Mouse (Mus musculus): ENCODE measurements at regions not wholly inside any gene's neighbourhood (a gene's known extent, or its start where the extent isn't known, plus 50 kb on each side); places are given as distances from the start of the nearest gene placed in this dataset.
A peak's percentile ranks its signal among the peaks of the same experiment; 100 is the strongest.

GRCm38 (mm10) chr9:33769811-33770210 lies 715.9 kb upstream of the Kirrel3 start:
- no peak for DNase-seq (ENCODE audit: low spot score in 2 of 2)

GRCm38 (mm10) chr9:33774178-33774577 lies 711.5 kb upstream of the Kirrel3 start:
- DNase-seq (ENCODE audit: low spot score in 2 of 2): no peak

- DNase-seq (ENCODE audit: low spot score in 2 of 2): peak; percentile 74 to 79
Observed at GRCm38 (mm10) chr9:33790617-33791016, 695.1 kb upstream of the Kirrel3 start.

GRCm38 (mm10) chr9:33800250-33800649 lies 685.4 kb upstream of the Kirrel3 start:
- DNase-seq (ENCODE audit: low spot score in 2 of 2): no peak

GRCm38 (mm10) chr9:33800763-33801162 lies 684.9 kb upstream of the Kirrel3 start:
- no peak for DNase-seq (ENCODE audit: low spot score in 2 of 2)

DNA sequence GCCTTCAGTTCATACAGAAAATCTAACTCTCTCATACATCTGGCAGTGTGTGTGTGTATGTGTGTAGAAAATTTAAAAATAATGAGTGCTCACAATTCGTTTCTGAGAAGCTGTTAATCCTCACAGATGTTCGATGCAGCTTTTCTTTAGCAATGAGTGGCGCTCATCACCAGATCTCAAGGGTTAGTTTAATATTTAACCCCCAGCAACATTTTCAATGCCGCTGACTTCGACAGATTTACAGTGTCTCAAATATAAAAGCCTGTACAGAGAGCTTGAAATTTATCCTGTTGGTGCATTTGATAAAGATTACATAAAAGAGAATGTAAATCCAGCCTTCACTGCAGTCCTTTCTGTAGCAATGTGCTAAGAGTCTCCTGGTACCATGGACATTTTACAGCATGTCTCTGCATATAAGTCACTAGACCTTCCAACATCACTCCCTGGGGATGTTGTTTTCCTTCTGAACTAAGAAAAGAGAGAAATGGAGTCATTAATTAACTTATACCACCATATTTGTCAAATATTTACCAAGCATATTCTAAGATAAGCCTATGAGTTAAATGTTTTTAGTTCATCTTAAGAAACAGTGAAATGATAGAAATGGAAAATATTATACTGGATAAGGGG lies 670.8 kb upstream of the Kirrel3 start:
- no peak for DNase-seq (ENCODE audit: low spot score in 2 of 2)

GRCm38 (mm10) chr9:33822574-33823394 lies 662.9 kb upstream of the Kirrel3 start:
- DNase-seq (ENCODE audit: low spot score in 2 of 2): peak; percentile 65 to 73

DNA sequence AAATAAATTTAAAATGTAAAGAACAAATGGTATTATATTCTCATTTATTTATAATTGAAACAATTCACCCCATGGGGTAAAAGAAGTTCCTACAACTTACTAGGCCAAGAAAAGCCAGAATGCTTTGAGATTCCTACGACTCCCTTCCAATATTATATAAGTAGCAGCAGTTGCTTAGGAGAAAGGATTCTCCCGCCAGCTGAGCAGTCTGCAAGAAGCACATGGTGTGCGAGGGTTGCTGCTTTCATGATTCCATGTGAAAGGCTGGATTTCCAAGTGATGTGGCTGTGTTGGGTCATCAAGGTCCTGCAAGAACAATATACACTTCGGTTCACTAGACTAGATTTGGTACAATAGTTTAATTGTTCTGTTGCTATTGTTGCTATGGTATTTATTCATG lies 659.6 kb upstream of the Kirrel3 start:
- peak; percentile 15 to 24 for DNase-seq (ENCODE audit: low spot score in 2 of 2)

DNA sequence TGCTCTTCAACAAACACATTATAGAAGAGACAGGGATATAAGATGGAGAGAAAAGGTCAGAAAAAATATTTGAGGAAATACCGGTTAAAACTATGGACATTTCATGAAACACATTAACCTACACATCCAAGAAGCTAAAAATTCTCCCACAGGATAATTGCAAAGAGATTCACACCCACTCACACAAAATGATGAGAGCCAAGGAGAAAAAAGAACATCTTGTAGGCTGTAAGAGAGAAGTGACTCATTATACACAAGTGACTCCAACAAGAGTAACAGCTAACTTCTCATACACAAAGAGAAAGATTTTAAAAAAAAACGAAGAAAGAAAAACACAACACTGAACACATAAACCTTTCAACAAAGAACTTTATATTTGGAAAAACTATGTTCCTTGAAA lies 658.3 kb upstream of the Kirrel3 start:
- no peak for DNase-seq (ENCODE audit: low spot score in 2 of 2)

GRCm38 (mm10) chr9:33837666-33838380 lies 647.9 kb upstream of the Kirrel3 start:
- no peak for DNase-seq (ENCODE audit: low spot score in 2 of 2)

GRCm38 (mm10) chr9:33849623-33850022 lies 636.1 kb upstream of the Kirrel3 start:
- DNase-seq (ENCODE audit: low spot score in 2 of 2): no peak

GRCm38 (mm10) chr9:33850024-33850423 lies 635.7 kb upstream of the Kirrel3 start:
- DNase-seq (ENCODE audit: low spot score in 2 of 2): no peak

GRCm38 (mm10) chr9:33850993-33851392 lies 634.7 kb upstream of the Kirrel3 start:
- DNase-seq (ENCODE audit: low spot score in 2 of 2): no peak

DNA sequence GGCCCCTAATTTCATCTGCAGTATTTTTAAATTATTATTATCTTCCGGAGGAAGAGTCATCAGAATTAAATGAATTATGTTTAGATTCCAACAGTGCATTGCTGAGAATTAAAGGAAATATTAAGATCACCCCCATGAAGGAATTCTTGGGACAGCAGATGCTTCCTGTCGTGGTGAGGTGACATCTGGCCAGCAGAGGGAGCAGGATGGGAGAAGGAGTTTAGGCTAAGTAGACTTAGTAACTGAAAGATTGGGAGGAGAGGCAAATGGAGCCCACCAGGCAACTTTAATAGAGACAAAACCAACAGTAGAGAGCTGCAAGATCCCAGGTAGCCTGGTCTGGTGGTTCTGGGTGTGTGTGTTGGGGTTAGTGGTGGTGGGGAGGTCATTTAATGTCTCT lies 629.5 kb upstream of the Kirrel3 start:
- no peak for DNase-seq (ENCODE audit: low spot score in 2 of 2)

GRCm38 (mm10) chr9:33858511-33858910 lies 627.2 kb upstream of the Kirrel3 start:
- no peak for DNase-seq (ENCODE audit: low spot score in 2 of 2)

DNA sequence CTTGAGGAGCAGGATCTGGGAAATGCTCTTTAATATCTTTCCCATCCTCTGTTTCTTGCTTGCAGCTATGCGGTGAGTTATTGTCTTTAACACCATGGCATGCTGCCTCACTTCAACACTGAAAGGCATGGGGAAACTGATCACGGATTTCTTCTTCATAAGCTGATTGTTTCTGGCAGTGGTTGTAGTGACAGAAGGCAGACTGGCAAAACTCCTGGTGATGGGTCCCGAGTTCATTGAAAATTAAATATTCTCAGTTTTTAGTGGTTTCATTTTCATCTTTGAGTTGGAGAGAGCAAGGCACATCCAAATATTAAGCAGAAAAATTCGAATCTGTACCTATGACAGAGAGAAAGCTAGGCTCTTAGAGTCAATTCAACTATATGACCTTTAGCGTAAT lies 617.0 kb upstream of the Kirrel3 start:
- peak in 1 of 2 experiments; percentile 19 for DNase-seq (ENCODE audit: low spot score in 2 of 2)

DNA sequence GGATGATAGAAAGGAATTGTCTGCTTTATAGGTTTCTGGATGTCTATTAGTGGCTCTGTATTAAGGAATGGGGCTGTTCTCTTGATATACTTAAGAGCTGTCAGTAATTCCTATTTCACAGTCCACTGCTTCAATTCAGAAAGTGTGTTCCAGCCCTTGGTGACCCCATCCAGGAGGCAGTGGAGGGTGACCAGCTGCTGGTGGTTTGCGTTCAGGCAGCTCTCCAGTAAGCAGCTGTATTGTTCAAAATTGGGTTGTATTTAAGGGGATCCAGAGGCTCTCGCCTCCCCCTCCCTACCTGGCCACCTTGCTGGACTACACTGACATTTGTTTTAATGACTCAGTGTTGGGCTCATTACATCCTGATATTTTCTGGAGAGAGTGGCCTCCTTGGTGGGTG lies 598.4 kb upstream of the Kirrel3 start:
- DNase-seq (ENCODE audit: low spot score in 2 of 2): no peak

GRCm38 (mm10) chr9:33892001-33892400 lies 593.7 kb upstream of the Kirrel3 start:
- DNase-seq (ENCODE audit: low spot score in 2 of 2): no peak

GRCm38 (mm10) chr9:33901313-33902076 lies 584.2 kb upstream of the Kirrel3 start:
- no peak for DNase-seq (ENCODE audit: low spot score in 2 of 2)

DNA sequence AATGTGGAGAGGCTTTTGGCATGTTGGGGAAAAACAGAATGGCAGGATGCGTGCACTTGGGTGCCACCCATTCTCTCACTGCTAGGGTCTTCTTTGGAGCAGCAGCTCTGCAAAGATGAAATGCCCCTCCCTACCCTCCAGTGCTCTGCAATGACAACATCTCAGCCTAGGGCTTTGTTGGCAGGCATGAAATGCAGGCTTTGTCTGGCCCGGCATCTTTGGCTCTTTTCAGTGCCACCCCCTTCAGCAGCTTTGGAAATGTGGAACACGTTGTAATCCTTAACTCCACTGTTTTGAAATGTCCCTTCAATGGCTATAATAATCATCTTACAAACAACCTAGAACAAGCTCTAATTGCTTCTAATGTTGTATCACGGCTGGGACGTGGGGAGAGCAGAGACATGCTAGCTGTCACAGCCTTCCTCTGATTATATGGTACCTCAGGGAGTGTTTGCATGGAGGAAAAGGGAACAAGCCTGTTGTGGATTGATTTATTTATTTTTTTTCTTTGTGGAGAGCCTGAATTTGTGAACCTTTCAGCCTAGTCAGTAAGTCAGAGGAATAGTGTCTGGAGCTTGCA lies 581.6 kb upstream of the Kirrel3 start:
- DNase-seq (ENCODE audit: low spot score in 2 of 2): peak in 1 of 2 experiments; percentile 29

- DNase-seq (ENCODE audit: low spot score in 2 of 2): no peak
Observed at GRCm38 (mm10) chr9:33914919-33915318, 570.8 kb upstream of the Kirrel3 start.
